Mouse (Mus musculus): ENCODE data around the gene Spsb4. TPM values are rescaled to one million over a fixed set of nuclear protein-coding genes. Genes with fewer than 3 reads are reported as not detected.
A peak's percentile ranks its signal among the peaks of the same experiment; 100 is the strongest.

Gene Spsb4
- 56.8 and 58.0 TPM in 2 replicates for polyA plus RNA-seq (2015; fragmentation: Nextera tagmentation; extraction: Ambion mirVana)

DNA sequence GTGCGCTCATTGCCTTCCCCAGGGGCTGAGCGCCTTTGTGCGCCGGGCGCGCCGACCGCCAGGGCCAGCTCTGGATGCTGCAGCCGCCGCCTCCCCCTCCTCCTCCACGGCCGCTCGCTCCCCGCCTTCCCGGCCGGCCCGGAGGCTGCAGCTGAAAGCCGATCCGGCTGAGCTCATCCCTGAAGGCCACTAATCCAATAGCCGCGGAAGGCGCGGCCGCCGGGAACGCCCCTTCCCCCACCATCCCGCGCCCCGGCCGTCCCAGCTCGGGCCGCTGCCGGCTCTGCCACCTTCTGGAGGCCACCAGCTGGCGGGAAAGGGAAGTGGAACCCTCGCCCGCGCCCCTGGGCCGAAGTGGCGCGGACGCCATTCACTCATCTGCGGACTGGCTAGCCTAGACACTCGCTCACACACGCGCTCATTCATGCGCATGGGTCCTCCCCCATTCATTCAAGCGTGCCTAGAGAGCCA is at the start of gene Spsb4:
Gene Spsb4 (minus strand): TSS at position 167 of the 471 bp plus-strand sequence.
- H3K36me3 ChIP-seq: no peaks in the 10 kb centered on the region
- no peaks in the 10 kb centered on the region for H3K9me3 ChIP-seq (replicated peaks)
- peaks cover 58% of the 10 kb centered on the region for H3K4me1 ChIP-seq
- under 1% methylated on average over 42 of the region's 47 CpGs for WGBS
- H3K27ac ChIP-seq: peak within 1 kb of the TSS; percentile 95
- peak within 1 kb of the TSS; percentile 91 for H3K4me2 ChIP-seq
- H3K4me3 ChIP-seq (replicated peaks): peak within 1 kb of the TSS; percentile 73
- H3K27me3 ChIP-seq: peaks cover 17% of the 10 kb centered on the region
- ATAC-seq (replicated peaks; ENCODE audit: low FRiP score): peak; percentile 93
- H3K9ac ChIP-seq: peak within 1 kb of the TSS; percentile 77

DNA sequence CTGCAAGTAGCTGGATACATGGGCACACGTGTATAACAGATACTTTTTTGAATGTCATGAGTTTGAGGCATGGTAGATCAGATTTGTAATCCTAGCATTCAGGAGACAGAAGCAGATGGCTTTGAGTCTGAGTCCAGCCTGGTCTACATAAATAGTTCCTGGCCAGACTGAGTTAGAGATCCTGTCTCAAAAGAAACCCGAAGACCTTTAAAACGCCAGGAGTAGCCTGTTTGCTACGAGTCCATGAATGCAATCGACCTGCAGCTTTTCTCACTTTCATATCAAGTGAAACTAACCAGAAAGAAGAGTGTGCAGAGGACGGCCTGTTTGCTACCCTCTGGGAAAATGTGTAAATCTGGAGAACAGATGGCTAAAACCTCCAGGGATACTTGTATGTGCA is 49.1 kb upstream of the Spsb4 start:
- Histone ChIP-seq H3K9me3 (replicated peaks) (no peaks in the 10 kb centered on the region), H3K4me3 (replicated peaks) (no peak overlapping the region), H3K9ac (no peak overlapping the region), H3K36me3 (peaks cover 22% of the 10 kb centered on the region), H3K27ac (no peak overlapping the region), H3K4me1 (0 out of 2 replicates have a peak, but pooled peaks cover 3% of the 10 kb centered on the region), H3K27me3 (no peaks in the 10 kb centered on the region), H3K4me2 (no peak overlapping the region)
- no peak for ATAC-seq (replicated peaks; ENCODE audit: low FRiP score)
- WGBS: 83% methylated on average over 6 of the region's 6 CpGs

DNA sequence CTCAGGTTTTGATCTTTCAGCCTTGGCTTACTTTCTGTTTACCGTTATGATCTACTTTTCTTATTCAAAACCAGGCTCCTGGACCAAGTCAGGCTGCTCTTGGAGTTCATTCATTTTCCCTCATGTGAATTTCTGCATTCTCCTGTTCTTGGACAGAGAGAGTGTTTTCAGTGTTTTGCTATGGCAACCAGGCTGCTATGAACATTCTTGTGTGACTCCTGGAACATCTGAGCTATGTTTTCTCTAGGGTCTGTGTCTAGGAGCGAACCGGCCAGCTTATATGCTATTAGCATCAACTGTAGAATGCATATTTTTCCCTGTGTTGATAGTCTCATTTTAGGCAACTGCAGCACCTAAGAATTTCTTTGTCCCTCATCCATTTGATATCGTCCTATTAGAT is 47.2 kb upstream of the Spsb4 start:
- Histone ChIP-seq H3K4me1 (0 out of 2 replicates have a peak, but pooled peaks cover 3% of the 10 kb centered on the region), H3K4me3 (replicated peaks) (no peak overlapping the region), H3K4me2 (no peak overlapping the region), H3K27me3 (no peaks in the 10 kb centered on the region), H3K36me3 (peaks cover 11% of the 10 kb centered on the region; the same call in 1 of the 2 replicates), H3K27ac (no peak overlapping the region), H3K9me3 (replicated peaks) (no peaks in the 10 kb centered on the region), H3K9ac (no peak overlapping the region)
- ATAC-seq (replicated peaks; ENCODE audit: low FRiP score): no peak
- 74% methylated on average over 4 of the region's 4 CpGs for WGBS

DNA sequence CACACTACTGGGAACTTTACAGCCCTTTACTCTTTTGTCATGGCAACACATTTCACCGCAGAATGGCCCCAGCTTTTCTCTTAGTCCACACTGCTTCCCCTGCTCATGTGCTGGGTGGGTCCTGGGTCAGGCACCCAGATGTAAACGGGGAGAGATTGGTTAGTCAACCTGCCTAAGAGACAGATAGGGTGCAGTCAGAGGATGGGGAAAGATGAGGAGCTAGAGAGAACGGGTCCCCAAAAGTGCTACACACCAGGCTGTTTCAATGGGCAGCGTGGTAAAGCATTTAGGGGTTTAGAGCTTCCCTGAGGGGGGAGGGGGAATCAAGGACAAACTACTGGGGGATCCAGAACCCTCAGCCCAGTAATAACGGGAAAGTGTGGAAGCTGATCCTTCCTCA is 46.6 kb upstream of the Spsb4 start:
- WGBS: 33% methylated on average over 5 of the region's 5 CpGs
- no peaks in the 10 kb centered on the region for H3K27me3 ChIP-seq
- H3K4me2 ChIP-seq: no peak overlapping the region

DNA sequence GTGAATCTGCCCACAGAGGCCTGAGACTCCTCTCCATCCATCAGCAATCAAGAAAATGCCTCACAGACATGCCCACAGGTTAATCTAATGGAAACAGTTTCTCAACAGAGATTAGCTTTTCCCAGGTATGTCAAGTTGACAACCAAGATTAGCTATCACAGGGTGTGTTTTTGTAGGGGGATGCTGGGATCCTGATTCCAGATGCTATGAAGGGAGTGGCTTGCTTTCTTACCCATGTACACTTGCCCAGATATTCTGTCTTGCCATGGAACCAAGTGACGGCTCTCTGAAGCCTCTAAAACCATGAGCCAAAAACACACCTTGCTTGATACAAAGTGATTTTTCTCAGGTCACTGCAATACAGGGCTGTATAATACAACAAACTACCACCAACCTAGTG is 45.5 kb upstream of the Spsb4 start:
- ATAC-seq (replicated peaks; ENCODE audit: low FRiP score): no peak
- Histone ChIP-seq H3K27ac (no peak overlapping the region), H3K27me3 (no peaks in the 10 kb centered on the region), H3K36me3 (peaks cover 11% of the 10 kb centered on the region; the same call in 1 of the 2 replicates), H3K9me3 (replicated peaks) (no peaks in the 10 kb centered on the region), H3K4me2 (no peak overlapping the region), H3K4me3 (replicated peaks) (no peak overlapping the region), H3K9ac (no peak overlapping the region), H3K4me1 (0 out of 2 replicates have a peak, but pooled peaks cover 3% of the 10 kb centered on the region)
- 88% methylated on average over 1 of the region's 1 CpGs for WGBS

More for the DNA sequence above, 46.6 kb upstream of the Spsb4 start:
- H3K9ac ChIP-seq: no peak overlapping the region
- peaks cover 11% of the 10 kb centered on the region; the same call in 1 of the 2 replicates for H3K36me3 ChIP-seq
- ATAC-seq (replicated peaks; ENCODE audit: low FRiP score): no peak
- H3K4me3 ChIP-seq (replicated peaks): no peak overlapping the region
- H3K9me3 ChIP-seq (replicated peaks): no peaks in the 10 kb centered on the region
- 0 out of 2 replicates have a peak, but pooled peaks cover 3% of the 10 kb centered on the region for H3K4me1 ChIP-seq
- H3K27ac ChIP-seq: no peak overlapping the region

- H3K36me3 ChIP-seq: no peaks in the 10 kb centered on the region
- no peaks in the 10 kb centered on the region for H3K9me3 ChIP-seq (replicated peaks)
- H3K27ac ChIP-seq: no peak overlapping the region
- ATAC-seq (replicated peaks; ENCODE audit: low FRiP score): no peak
- no peaks in the 10 kb centered on the region for H3K27me3 ChIP-seq
- H3K4me3 ChIP-seq (replicated peaks): no peak overlapping the region
- H3K4me1 ChIP-seq: peaks cover 3% of the 10 kb centered on the region
- no peak overlapping the region for H3K9ac ChIP-seq
- 93% methylated on average over 9 of the region's 9 CpGs for WGBS
- no peak overlapping the region for H3K4me2 ChIP-seq
These were observed 43.1 kb upstream of the Spsb4 start for GRCm38 (mm10) chr9:97061696-97062095.

- H3K27me3 ChIP-seq: peaks cover 5% of the 10 kb centered on the region; the same call in 1 of the 2 replicates
- 38% methylated on average over 18 of the region's 18 CpGs for WGBS
- peak overlapping the region; percentile 14 for H3K4me3 ChIP-seq (replicated peaks)
- no peaks in the 10 kb centered on the region for H3K9me3 ChIP-seq (replicated peaks)
- no peaks in the 10 kb centered on the region for H3K36me3 ChIP-seq
- peak overlapping the region; percentile 47 for H3K4me2 ChIP-seq
- H3K4me1 ChIP-seq: peaks cover 15% of the 10 kb centered on the region
- no peak overlapping the region for H3K9ac ChIP-seq
- no peak for ATAC-seq (replicated peaks; ENCODE audit: low FRiP score)
- H3K27ac ChIP-seq: no peak overlapping the region
These were observed 38.1 kb upstream of the Spsb4 start for GRCm38 (mm10) chr9:97056541-97057338.

DNA sequence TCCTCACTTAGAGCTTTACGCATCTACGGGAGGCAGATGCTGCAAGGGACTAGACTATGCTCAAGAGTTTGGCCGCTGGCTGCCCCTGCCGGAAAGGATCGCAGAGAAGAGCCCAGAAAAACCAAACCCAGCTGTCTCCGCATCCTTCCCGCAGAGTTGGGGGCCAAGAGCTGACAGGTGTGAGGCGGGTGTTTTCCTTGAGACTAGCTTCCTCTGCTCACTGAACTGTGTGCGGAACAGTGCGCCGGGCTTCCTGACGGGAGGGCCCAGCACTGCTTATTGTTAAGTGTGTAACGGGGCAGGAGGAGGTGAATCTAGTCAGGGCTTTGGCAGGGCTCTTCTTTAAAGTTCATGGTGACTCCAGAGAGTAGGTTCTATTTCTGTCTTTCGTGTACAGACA is 37.3 kb upstream of the Spsb4 start:
- H3K4me1 ChIP-seq: peaks cover 15% of the 10 kb centered on the region
- no peak overlapping the region for H3K9ac ChIP-seq
- H3K36me3 ChIP-seq: no peaks in the 10 kb centered on the region
- peak overlapping the region; percentile 47; the same call in 1 of the 2 replicates for H3K4me2 ChIP-seq
- 42% methylated on average over 14 of the region's 14 CpGs for WGBS
- ATAC-seq (replicated peaks; ENCODE audit: low FRiP score): no peak
- H3K27me3 ChIP-seq: peaks cover 5% of the 10 kb centered on the region; the same call in 1 of the 2 replicates
- H3K27ac ChIP-seq: no peak overlapping the region
- H3K4me3 ChIP-seq (replicated peaks): no peak overlapping the region
- no peaks in the 10 kb centered on the region for H3K9me3 ChIP-seq (replicated peaks)

- no peak overlapping the region for H3K27ac ChIP-seq
- H3K9ac ChIP-seq: no peak overlapping the region
- H3K9me3 ChIP-seq (replicated peaks): no peaks in the 10 kb centered on the region; the same call in 1 of the 2 replicates
- H3K4me3 ChIP-seq (replicated peaks): no peak overlapping the region
- no peaks in the 10 kb centered on the region for H3K36me3 ChIP-seq
- peaks cover 5% of the 10 kb centered on the region; the same call in 1 of the 2 replicates for H3K27me3 ChIP-seq
- no peak overlapping the region for H3K4me2 ChIP-seq
- 49% methylated on average over 8 of the region's 8 CpGs for WGBS
- peaks cover 7% of the 10 kb centered on the region for H3K4me1 ChIP-seq
- ATAC-seq (replicated peaks; ENCODE audit: low FRiP score): no peak
These were observed 32.5 kb upstream of the Spsb4 start for GRCm38 (mm10) chr9:97051176-97051575.

GRCm38 (mm10) chr9:97046240-97046639 is 27.6 kb upstream of the Spsb4 start:
- H3K4me3 ChIP-seq (replicated peaks): no peak overlapping the region
- 86% methylated on average over 4 of the region's 4 CpGs for WGBS

DNA sequence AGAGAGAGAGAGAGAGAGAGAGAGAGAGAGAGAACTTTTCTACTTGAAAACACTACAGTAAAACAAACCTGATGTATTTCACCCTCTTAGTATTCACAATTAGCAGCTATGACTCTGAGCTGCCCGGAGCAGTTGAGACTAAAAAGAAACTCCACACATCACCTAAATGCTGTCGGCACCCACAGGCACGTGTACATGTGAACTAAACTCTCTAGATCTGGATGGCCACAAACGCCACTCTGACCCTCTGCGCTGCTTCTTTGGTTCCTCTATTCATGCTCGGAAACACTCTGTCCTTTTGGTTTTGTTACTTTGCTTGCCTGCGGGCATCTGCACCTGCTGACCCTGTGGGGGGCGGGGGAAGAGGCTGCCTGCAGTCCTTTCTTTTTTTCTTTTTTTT is 23.0 kb upstream of the Spsb4 start:
- no peaks in the 10 kb centered on the region for H3K36me3 ChIP-seq
- no peak overlapping the region for H3K4me3 ChIP-seq (replicated peaks)
- no peak overlapping the region for H3K27ac ChIP-seq
- no peaks in the 10 kb centered on the region for H3K4me1 ChIP-seq
- H3K9ac ChIP-seq: no peak overlapping the region
- no peak for ATAC-seq (replicated peaks; ENCODE audit: low FRiP score)
- no peaks in the 10 kb centered on the region for H3K9me3 ChIP-seq (replicated peaks)
- 0 out of 2 replicates have a peak, but pooled peaks cover 3% of the 10 kb centered on the region for H3K27me3 ChIP-seq
- no peak overlapping the region for H3K4me2 ChIP-seq
- WGBS: 84% methylated on average over 8 of the region's 8 CpGs

More at GRCm38 (mm10) chr9:97046240-97046639, 27.6 kb upstream of the Spsb4 start:
- H3K4me2 ChIP-seq: no peak overlapping the region
- no peaks in the 10 kb centered on the region for H3K27me3 ChIP-seq
- no peaks in the 10 kb centered on the region for H3K4me1 ChIP-seq
- no peak for ATAC-seq (replicated peaks; ENCODE audit: low FRiP score)
- no peaks in the 10 kb centered on the region; the same call in 1 of the 2 replicates for H3K9me3 ChIP-seq (replicated peaks)
- no peaks in the 10 kb centered on the region for H3K36me3 ChIP-seq
- H3K9ac ChIP-seq: no peak overlapping the region
- no peak overlapping the region for H3K27ac ChIP-seq

GRCm38 (mm10) chr9:97038010-97038409 is 19.4 kb upstream of the Spsb4 start:
- WGBS: 91% methylated on average over 3 of the region's 3 CpGs
- ATAC-seq (replicated peaks; ENCODE audit: low FRiP score): no peak
- H3K4me1 ChIP-seq: no peaks in the 10 kb centered on the region
- no peak overlapping the region for H3K4me2 ChIP-seq
- no peaks in the 10 kb centered on the region for H3K9me3 ChIP-seq (replicated peaks)
- H3K27me3 ChIP-seq: 0 out of 2 replicates have a peak, but pooled peaks cover 3% of the 10 kb centered on the region
- H3K27ac ChIP-seq: no peak overlapping the region
- no peak overlapping the region for H3K9ac ChIP-seq
- H3K36me3 ChIP-seq: no peaks in the 10 kb centered on the region
- H3K4me3 ChIP-seq (replicated peaks): no peak overlapping the region
